Mouse (Mus musculus): ENCODE measurements around the gene Ddx11. TPM values are rescaled to one million over a fixed set of nuclear protein-coding genes. Genes with fewer than 3 reads are reported as not detected.
A peak's percentile ranks its signal among the peaks of the same experiment; 100 is the strongest.

Gene Ddx11
- polyA plus RNA-seq, 2 experiments = 13.1 to 27.8 TPM

DNA sequence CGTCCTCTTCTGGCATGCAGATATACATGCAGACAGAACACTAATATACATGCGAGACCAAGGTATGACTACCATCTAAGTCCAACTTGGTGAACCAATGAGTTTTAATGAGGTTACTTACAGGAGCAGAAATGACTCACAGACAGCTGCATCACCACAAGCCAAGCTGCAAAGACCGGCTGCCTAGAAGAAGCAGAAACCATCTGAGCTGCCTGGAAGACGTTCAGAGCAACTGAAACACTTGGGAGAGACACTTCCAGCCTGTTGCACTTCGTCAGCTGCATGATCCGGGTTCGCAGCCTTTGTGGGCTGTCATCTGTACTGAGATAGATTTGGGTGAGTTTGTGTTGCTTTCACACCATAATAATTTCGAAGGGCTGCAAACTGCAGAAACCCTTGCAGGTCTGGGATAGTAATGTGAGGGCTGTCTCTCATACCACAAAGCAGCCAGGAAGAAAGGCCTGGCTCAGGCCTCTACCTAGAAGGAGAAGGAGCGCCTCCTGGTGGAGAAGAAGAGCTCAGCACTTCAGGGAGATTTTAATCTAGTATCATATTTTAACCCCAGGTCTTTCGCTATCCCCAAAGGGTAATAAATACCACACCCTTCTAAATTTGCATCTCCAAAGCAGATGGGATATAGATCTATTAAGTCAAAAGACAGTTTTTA is 16.6 kb upstream of the Ddx11 start:
- ATAC-seq (ENCODE audit: low FRiP score, low read depth) (no peak), DNase-seq (ENCODE audit: low spot score) (peak; percentile 80)
- no peaks in the 10 kb centered on the region for H3K9me3 ChIP-seq (ENCODE audit: control insufficient read depth, low read length)
- no peak overlapping the region for H3K27ac ChIP-seq (replicated peaks; ENCODE audit: low read depth, low read length)
- H3K27me3 ChIP-seq (ENCODE audit: control insufficient read depth, insufficient read depth, low read length) = no peaks in the 10 kb centered on the region
- no peaks in the 10 kb centered on the region for H3K36me3 ChIP-seq (ENCODE audit: control insufficient read depth, insufficient read depth, low read length)
- H3K4me1 ChIP-seq (ENCODE audit: control insufficient read depth, insufficient read depth, low read length) = 0 out of 2 replicates have a peak, but pooled peaks cover 3% of the 10 kb centered on the region
- no peak overlapping the region for H3K4me3 ChIP-seq (replicated peaks; ENCODE audit: low read length)
- no peak overlapping the region for H3K4me2 ChIP-seq (replicated peaks; ENCODE audit: low read depth, low read length, severe bottlenecking)
- no peak overlapping the region for H3K9ac ChIP-seq (ENCODE audit: low read depth, low read length, severe bottlenecking)
- no peak for TF ChIP-seq POLR2A (IDR thresholded peaks at IDR 0.05; ENCODE audit: borderline replicate concordance, extremely low read depth, insufficient read depth, insufficient read length)
- 54% methylated on average over 10 of the region's 10 CpGs for WGBS

DNA sequence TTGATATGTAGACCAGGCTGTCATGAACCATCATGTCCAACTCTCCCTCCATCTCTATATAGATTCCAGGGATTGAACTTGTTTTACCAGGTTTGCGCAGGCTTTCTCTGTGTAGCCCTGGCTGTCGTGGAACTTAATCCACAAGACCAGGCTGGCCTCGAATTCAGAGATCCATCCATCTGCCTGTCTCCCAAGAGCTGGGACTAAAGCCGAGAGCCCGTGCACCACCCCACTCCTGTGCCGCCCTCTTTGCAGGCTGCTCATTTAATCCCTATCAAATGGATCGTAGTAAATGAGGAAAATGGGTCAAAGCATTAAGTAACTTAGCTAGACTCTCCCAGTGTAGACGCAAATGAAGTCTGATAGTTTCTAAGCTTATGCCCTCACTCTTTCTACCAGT is 15.9 kb upstream of the Ddx11 start:
- Histone ChIP-seq H3K4me2 (replicated peaks; ENCODE audit: low read depth, low read length, severe bottlenecking) (no peak overlapping the region), H3K27ac (replicated peaks; ENCODE audit: low read depth, low read length) (no peak overlapping the region), H3K4me3 (replicated peaks; ENCODE audit: low read length) (no peak overlapping the region), H3K4me1 (ENCODE audit: control insufficient read depth, insufficient read depth, low read length) (peaks cover 7% of the 10 kb centered on the region), H3K27me3 (ENCODE audit: control insufficient read depth, insufficient read depth, low read length) (no peaks in the 10 kb centered on the region), H3K36me3 (ENCODE audit: control insufficient read depth, insufficient read depth, low read length) (no peaks in the 10 kb centered on the region), H3K9me3 (ENCODE audit: control insufficient read depth, low read length) (no peaks in the 10 kb centered on the region), H3K9ac (ENCODE audit: low read depth, low read length, severe bottlenecking) (no peak overlapping the region)
- WGBS = 75% methylated on average over 8 of the region's 8 CpGs
- DNase-seq (ENCODE audit: low spot score) = no peak
- TF ChIP-seq POLR2A (IDR thresholded peaks at IDR 0.05; ENCODE audit: borderline replicate concordance, extremely low read depth, insufficient read depth, insufficient read length) = no peak
- ATAC-seq (ENCODE audit: low FRiP score, low read depth) = no peak

DNA sequence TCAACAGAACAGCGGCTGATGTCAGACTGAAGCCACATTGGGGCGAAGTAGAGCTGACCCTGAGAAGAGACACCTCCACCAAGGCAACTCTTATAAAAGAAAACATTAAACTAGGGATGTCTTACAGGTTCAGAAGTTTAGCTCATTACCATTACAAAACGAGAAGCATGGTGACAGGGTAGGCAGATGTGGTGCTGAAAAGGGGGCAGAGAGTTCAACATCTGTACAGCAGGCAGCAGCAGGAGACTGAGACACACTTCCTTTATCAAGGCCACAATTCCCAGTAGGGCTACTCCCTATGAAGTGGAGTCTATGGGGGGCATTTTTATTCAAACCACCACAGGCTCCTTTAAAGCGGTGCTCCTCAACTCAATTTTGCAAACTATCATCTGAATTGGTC is 15.1 kb upstream of the Ddx11 start:
- H3K9ac ChIP-seq (ENCODE audit: low read depth, low read length, severe bottlenecking) = no peak overlapping the region
- ATAC-seq (ENCODE audit: low FRiP score, low read depth) = no peak

DNA sequence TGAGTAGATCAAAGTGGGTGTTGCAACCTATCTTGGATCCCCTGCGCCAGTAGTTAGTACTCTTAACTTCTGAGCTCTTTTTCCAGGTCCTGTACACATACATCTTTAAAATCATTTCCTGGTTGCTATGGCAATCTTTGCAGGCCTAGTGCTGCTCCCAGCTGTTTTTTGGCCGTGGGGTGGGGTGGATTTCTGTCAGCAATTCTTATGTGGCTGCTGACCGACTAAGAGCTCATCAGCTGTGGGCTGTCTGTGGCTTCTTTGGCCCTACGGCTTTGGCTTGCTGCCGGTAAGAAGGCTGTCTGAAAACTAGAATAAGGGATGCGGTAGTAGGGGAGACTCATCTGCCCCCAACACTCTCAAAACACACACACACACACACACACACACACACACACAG is 12.6 kb upstream of the Ddx11 start:
- H3K36me3 ChIP-seq (ENCODE audit: control insufficient read depth, insufficient read depth, low read length) = peaks cover 22% of the 10 kb centered on the region
- H3K4me3 ChIP-seq (replicated peaks; ENCODE audit: low read length) = peak overlapping the region; percentile 85
- peak overlapping the region; percentile 71 for H3K4me2 ChIP-seq (replicated peaks; ENCODE audit: low read depth, low read length, severe bottlenecking)
- 0 out of 2 replicates have a peak overlapping the region, but pooled peaks have one; percentile 73 for H3K9ac ChIP-seq (ENCODE audit: low read depth, low read length, severe bottlenecking)
- no peaks in the 10 kb centered on the region for H3K9me3 ChIP-seq (ENCODE audit: control insufficient read depth, low read length)
- ATAC-seq (ENCODE audit: low FRiP score, low read depth) (no peak), DNase-seq (ENCODE audit: low spot score) (peak; percentile 9)
- no peaks in the 10 kb centered on the region for H3K27me3 ChIP-seq (ENCODE audit: control insufficient read depth, insufficient read depth, low read length)
- 35% methylated on average over 6 of the region's 6 CpGs for WGBS
- TF ChIP-seq POLR2A (IDR thresholded peaks at IDR 0.05; ENCODE audit: borderline replicate concordance, extremely low read depth, insufficient read depth, insufficient read length) = no peak
- H3K27ac ChIP-seq (replicated peaks; ENCODE audit: low read depth, low read length) = no peak overlapping the region
- peaks cover 10% of the 10 kb centered on the region for H3K4me1 ChIP-seq (ENCODE audit: control insufficient read depth, insufficient read depth, low read length)

More for the DNA sequence above, 15.1 kb upstream of the Ddx11 start:
- 73% methylated on average over 4 of the region's 4 CpGs for WGBS
- Histone ChIP-seq H3K4me2 (replicated peaks; ENCODE audit: low read depth, low read length, severe bottlenecking) (no peak overlapping the region), H3K4me1 (ENCODE audit: control insufficient read depth, insufficient read depth, low read length) (peaks cover 10% of the 10 kb centered on the region), H3K36me3 (ENCODE audit: control insufficient read depth, insufficient read depth, low read length) (no peaks in the 10 kb centered on the region), H3K27me3 (ENCODE audit: control insufficient read depth, insufficient read depth, low read length) (no peaks in the 10 kb centered on the region), H3K4me3 (replicated peaks; ENCODE audit: low read length) (no peak overlapping the region), H3K27ac (replicated peaks; ENCODE audit: low read depth, low read length) (no peak overlapping the region), H3K9me3 (ENCODE audit: control insufficient read depth, low read length) (no peaks in the 10 kb centered on the region)
- DNase-seq (ENCODE audit: low spot score) = no peak
- TF ChIP-seq POLR2A (IDR thresholded peaks at IDR 0.05; ENCODE audit: borderline replicate concordance, extremely low read depth, insufficient read depth, insufficient read length) = no peak

DNA sequence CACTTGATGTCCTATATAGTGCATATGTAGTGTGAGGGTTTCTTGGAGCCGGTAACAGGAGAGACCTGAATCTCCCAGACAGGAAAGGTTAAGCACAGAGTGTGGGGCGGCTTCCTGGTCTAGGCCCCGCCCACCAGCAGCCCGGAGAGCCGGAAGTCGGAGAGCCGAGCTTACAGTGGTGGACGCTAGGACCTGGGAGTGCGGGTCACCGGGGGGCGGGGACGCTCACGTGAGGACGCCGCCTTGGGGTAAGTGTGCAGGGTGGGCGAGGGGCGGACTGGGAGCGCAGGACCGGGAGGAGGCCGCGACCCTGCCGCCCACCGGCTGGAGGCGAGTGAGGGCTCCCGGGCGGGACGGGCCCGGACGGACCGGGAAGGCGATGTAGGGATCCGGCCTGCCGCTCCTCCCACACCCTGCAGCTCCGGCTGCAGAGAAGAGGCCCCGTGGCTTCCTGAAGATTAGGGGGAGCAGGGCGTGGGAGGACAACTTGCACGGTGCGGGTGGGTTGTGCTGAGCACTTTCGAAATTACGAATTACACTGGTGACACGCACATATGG is 11.8 kb upstream of the Ddx11 start, which contains the start of gene Washc1:
TSS of gene Washc1 (plus strand) at position 144 of the 558 bp plus-strand sequence.
- under 1% methylated on average over 33 of the region's 41 CpGs for WGBS
- ATAC-seq (ENCODE audit: low FRiP score, low read depth) (peak; percentile 99), DNase-seq (ENCODE audit: low spot score) (peak; percentile 91)
- Histone ChIP-seq H3K9ac (ENCODE audit: low read depth, low read length, severe bottlenecking) (peak within 1 kb of the TSS; percentile 73), H3K27me3 (ENCODE audit: control insufficient read depth, insufficient read depth, low read length) (no peaks in the 10 kb centered on the region), H3K4me3 (replicated peaks; ENCODE audit: low read length) (peak within 1 kb of the TSS; percentile 85), H3K36me3 (ENCODE audit: control insufficient read depth, insufficient read depth, low read length) (peaks cover 30% of the 10 kb centered on the region), H3K4me2 (replicated peaks; ENCODE audit: low read depth, low read length, severe bottlenecking) (peak within 1 kb of the TSS; percentile 71), H3K9me3 (ENCODE audit: control insufficient read depth, low read length) (no peaks in the 10 kb centered on the region), H3K4me1 (ENCODE audit: control insufficient read depth, insufficient read depth, low read length) (peaks cover 10% of the 10 kb centered on the region), H3K27ac (replicated peaks; ENCODE audit: low read depth, low read length) (peak within 1 kb of the TSS; percentile 55)
- TF ChIP-seq POLR2A (IDR thresholded peaks at IDR 0.05; ENCODE audit: borderline replicate concordance, extremely low read depth, insufficient read depth, insufficient read length) = 0 out of 2 replicates have a peak, but pooled peaks have one; percentile 39

All from limb, embryonic 14.5 days (tissue).